Mouse (Mus musculus) testis, adult 2 months (tissue): ENCODE results near the gene Irf2bp1. TPM values are rescaled to one million over a fixed set of nuclear protein-coding genes. Genes with fewer than 3 reads are reported as not detected.

Source experiments
- H3K27ac ChIP-seq: fragments of 200-500 bp; 2 replicates; pipeline ENCODE4 v1.5.1; 2012; ENCODE audit warnings: low read depth, low read length; ENCODE audit not compliant: control insufficient read depth, insufficient read depth
- H3K27me3 ChIP-seq: fragments of 200-500 bp; 2 replicates; pipeline ENCODE4 v1.6.1; 2012; ENCODE audit warnings: mild to moderate bottlenecking, low read length, moderate library complexity; ENCODE audit not compliant: control insufficient read depth, insufficient read depth
- H3K36me3 ChIP-seq: fragments of 200-500 bp; 2 replicates; pipeline ENCODE4 v1.6.1; 2012; ENCODE audit warnings: mild to moderate bottlenecking, low read length; ENCODE audit not compliant: control insufficient read depth, insufficient read depth
- H3K4me1 ChIP-seq: fragments of 200-500 bp; 2 replicates; pipeline ENCODE4 v1.6.1; 2012; ENCODE audit warnings: low read length; ENCODE audit not compliant: control insufficient read depth, insufficient read depth
- H3K4me3 ChIP-seq: fragments of 200-500 bp; 2 replicates; pipeline ENCODE4 v1.5.1; 2012; ENCODE audit warnings: low read depth, mild to moderate bottlenecking, low read length, moderate library complexity, mixed read lengths; ENCODE audit not compliant: control insufficient read depth
- CTCF ChIP-seq: fragments of 200-500 bp; IDR thresholded peaks from 2 replicates; pipeline ENCODE4 v1.5.1; 2012; ENCODE audit warnings: low read depth, mild to moderate bottlenecking, inconsistent platforms, low read length, moderate library complexity; ENCODE audit not compliant: control insufficient read depth, insufficient read depth, insufficient replicate concordance
- POLR2A ChIP-seq: fragments of 200-500 bp; IDR thresholded peaks from 2 replicates; pipeline ENCODE4 v1.6.1; 2012; ENCODE audit warnings: low read depth, mild to moderate bottlenecking, inconsistent platforms, low read length, moderate library complexity; ENCODE audit not compliant: control insufficient read depth
- polyA plus RNA-seq: library from polyadenylated mRNA; depleted of rRNA; stranded (reverse); fragments of >200 nt; gene quantifications from 2 replicates; pipeline ENCODE4 v1.2.3, GENCODE M21; 2012; rRNA removed

Irf2bp1 gene
- polyA plus RNA-seq = 4.9 and 5.4 TPM in 2 replicates

DNA sequence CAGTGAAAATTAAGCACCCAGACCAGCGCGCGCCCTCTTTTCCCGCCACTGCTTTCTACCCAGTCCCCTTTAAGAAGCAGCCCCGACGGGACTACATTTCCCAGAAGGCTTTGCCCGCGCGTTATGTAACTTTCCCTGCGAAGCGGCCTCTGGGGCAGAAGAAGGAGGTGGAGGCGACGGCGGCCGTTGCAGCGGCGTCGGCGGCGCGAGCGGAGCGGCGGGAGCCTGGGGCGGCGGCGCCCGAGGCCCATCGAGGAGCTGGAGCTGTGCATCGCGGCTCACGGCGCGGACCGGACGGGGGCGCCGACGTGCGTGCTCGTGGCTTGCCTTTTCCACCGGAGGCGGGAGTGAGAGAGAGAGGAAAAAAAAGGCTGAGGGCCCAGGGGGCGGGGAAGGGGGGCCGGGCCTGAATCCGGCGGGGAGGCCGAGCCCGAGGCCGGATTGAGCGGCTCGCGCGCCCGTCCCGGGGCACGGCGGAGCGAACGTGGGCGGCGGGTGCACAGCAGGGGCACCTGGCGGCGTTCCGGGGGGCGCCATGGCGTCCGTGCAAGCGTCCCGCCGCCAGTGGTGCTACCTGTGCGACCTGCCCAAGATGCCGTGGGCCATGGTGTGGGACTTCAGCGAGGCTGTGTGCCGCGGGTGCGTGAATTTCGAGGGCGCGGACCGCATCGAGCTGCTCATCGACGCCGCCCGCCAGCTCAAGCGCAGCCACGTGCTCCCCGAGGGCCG, at the start of gene Irf2bp1:
Irf2bp1 (plus strand) TSS at position 143 of the 729 bp plus-strand sequence.
- peaks cover 39% of the 10 kb centered on the region for H3K4me1 ChIP-seq
- H3K27me3 ChIP-seq = no peaks in the 10 kb centered on the region
- H3K4me3 ChIP-seq = peak within 1 kb of the TSS; percentile 89
- peak; percentile 81 for TF ChIP-seq POLR2A
- no peak for TF ChIP-seq CTCF
- no peaks in the 10 kb centered on the region for H3K36me3 ChIP-seq
- H3K27ac ChIP-seq = peak within 1 kb of the TSS; percentile 90

DNA sequence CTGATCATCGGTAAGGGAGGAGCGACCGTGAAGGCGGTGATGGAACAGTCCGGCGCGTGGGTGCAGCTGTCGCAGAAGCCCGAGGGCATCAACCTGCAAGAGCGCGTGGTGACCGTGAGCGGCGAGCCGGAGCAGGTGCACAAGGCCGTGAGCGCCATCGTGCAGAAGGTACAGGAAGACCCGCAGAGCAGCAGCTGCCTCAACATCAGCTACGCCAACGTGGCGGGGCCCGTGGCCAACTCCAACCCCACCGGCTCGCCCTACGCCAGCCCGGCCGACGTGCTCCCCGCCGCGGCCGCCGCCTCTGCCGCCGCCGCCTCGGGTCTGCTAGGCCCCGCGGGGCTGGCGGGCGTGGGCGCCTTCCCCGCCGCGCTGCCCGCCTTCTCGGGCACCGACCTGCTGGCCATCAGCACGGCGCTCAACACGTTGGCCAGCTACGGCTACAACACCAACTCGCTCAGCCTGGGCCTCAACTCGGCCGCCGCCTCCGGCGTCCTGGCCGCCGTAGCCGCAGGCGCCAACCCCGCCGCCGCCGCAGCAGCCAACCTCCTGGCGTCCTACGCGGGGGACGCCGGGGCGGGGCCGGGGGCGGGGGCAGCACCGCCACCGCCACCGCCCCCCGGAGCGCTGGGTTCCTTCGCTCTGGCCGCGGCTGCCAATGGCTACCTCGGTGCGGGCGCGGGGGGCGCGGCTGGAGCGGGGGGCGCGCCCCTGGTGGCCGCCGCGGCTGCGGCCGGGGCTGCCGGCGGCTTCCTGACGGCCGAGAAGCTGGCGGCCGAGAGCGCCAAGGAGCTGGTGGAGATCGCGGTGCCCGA, 46.1 kb upstream of the Irf2bp1 start:
- TF ChIP-seq CTCF (no peak), POLR2A (peak; percentile 34; the same call in 1 of the 2 replicates)
- H3K27me3 ChIP-seq = no peaks in the 10 kb centered on the region
- H3K4me3 ChIP-seq = peak overlapping the region; percentile 63
- no peak overlapping the region for H3K27ac ChIP-seq
- H3K4me1 ChIP-seq = peaks cover 33% of the 10 kb centered on the region
- no peaks in the 10 kb centered on the region for H3K36me3 ChIP-seq

DNA sequence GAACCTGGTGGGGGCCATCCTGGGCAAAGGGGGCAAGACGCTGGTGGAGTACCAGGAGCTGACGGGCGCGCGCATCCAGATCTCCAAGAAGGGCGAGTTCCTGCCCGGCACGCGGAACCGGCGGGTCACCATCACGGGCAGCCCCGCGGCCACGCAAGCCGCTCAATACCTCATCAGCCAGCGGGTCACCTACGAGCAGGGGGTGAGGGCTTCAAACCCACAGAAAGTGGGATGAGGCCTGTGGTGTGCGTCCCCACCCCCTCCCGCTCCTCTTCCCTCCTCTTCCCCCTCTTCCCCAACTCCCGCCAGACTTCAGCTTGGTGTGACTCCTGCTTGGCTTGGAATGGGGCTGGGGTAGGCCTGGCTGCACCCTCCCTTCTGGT, 45.5 kb upstream of the Irf2bp1 start:
- no peak overlapping the region for H3K27ac ChIP-seq
- H3K4me1 ChIP-seq = peaks cover 36% of the 10 kb centered on the region
- TF ChIP-seq POLR2A = no peak
- no peak for TF ChIP-seq CTCF

GRCm38 (mm10) chr7:18959446-18959845, 44.4 kb upstream of the Irf2bp1 start:
- H3K27ac ChIP-seq = no peak overlapping the region
- H3K27me3 ChIP-seq = no peaks in the 10 kb centered on the region
- H3K4me3 ChIP-seq = peak overlapping the region; percentile 84
- no peak for TF ChIP-seq CTCF
- TF ChIP-seq POLR2A = no peak
- H3K4me1 ChIP-seq = peaks cover 36% of the 10 kb centered on the region
- H3K36me3 ChIP-seq = no peaks in the 10 kb centered on the region

More for the DNA sequence above, 45.5 kb upstream of the Irf2bp1 start:
- H3K4me3 ChIP-seq = peak overlapping the region; percentile 63
- H3K27me3 ChIP-seq = no peaks in the 10 kb centered on the region
- no peaks in the 10 kb centered on the region for H3K36me3 ChIP-seq

GRCm38 (mm10) chr7:18962171-18962792, 41.6 kb upstream of the Irf2bp1 start:
- no peak overlapping the region for H3K27ac ChIP-seq
- H3K27me3 ChIP-seq = no peaks in the 10 kb centered on the region
- no peak overlapping the region for H3K4me3 ChIP-seq
- no peak for TF ChIP-seq CTCF
- no peak for TF ChIP-seq POLR2A
- no peaks in the 10 kb centered on the region for H3K36me3 ChIP-seq
- H3K4me1 ChIP-seq = peaks cover 39% of the 10 kb centered on the region

GRCm38 (mm10) chr7:18962795-18963194, 41.0 kb upstream of the Irf2bp1 start:
- Histone ChIP-seq H3K27ac (no peak overlapping the region), H3K27me3 (no peaks in the 10 kb centered on the region), H3K36me3 (no peaks in the 10 kb centered on the region), H3K4me1 (peaks cover 38% of the 10 kb centered on the region), H3K4me3 (no peak overlapping the region)
- TF ChIP-seq POLR2A (no peak), CTCF (no peak)

GRCm38 (mm10) chr7:18963294-18963843, 40.5 kb upstream of the Irf2bp1 start:
- TF ChIP-seq POLR2A (no peak), CTCF (no peak)
- H3K27me3 ChIP-seq = no peaks in the 10 kb centered on the region

GRCm38 (mm10) chr7:18965312-18965711, 38.5 kb upstream of the Irf2bp1 start:
- Histone ChIP-seq H3K36me3 (no peaks in the 10 kb centered on the region), H3K27ac (no peak overlapping the region), H3K4me3 (no peak overlapping the region), H3K4me1 (peaks cover 24% of the 10 kb centered on the region), H3K27me3 (no peaks in the 10 kb centered on the region)
- TF ChIP-seq POLR2A (no peak), CTCF (no peak)

More at GRCm38 (mm10) chr7:18963294-18963843, 40.5 kb upstream of the Irf2bp1 start:
- Histone ChIP-seq H3K27ac (no peak overlapping the region), H3K36me3 (no peaks in the 10 kb centered on the region), H3K4me1 (peaks cover 35% of the 10 kb centered on the region), H3K4me3 (no peak overlapping the region)
